Mouse (Mus musculus) bone marrow macrophage, adult 2 months (primary cell): ENCODE data around the gene Fbxo2. TPM values are rescaled to one million over a fixed set of nuclear protein-coding genes. Genes with fewer than 3 reads are reported as not detected.

Experiments
- H3K27ac ChIP-seq: 2 replicates; pipeline ENCODE4 v1.5.1; 2012; ENCODE audit warnings: low read depth, low read length; ENCODE audit not compliant: insufficient read depth
- H3K4me1 ChIP-seq: 2 replicates; pipeline ENCODE4 v1.6.1; 2012; ENCODE audit warnings: low read length; ENCODE audit not compliant: control insufficient read depth, insufficient read depth
- H3K4me3 ChIP-seq: 2 replicates; pipeline ENCODE4 v1.5.1; 2012; ENCODE audit warnings: mild to moderate bottlenecking, low read length, moderate library complexity; ENCODE audit not compliant: insufficient read depth
- CTCF ChIP-seq: IDR thresholded peaks from 2 replicates; pipeline ENCODE4 v1.5.1; 2012; ENCODE audit warnings: low read depth, mild to moderate bottlenecking, low read length, moderate library complexity
- POLR2A ChIP-seq: IDR thresholded peaks from 2 replicates; pipeline ENCODE4 v1.6.1; 2012; ENCODE audit warnings: mild to moderate bottlenecking, low read depth, low read length, borderline replicate concordance
- polyA plus RNA-seq: library from polyadenylated mRNA; stranded (reverse); fragments of >200 nt; gene quantifications from 2 replicates; pipeline ENCODE4 v1.2.4, GENCODE M21; 2012; ENCODE audit not compliant: missing spikeins, insufficient read depth, insufficient read length

The Fbxo2 gene
- polyA plus RNA-seq, 1 experiment: 0.43 TPM

DNA sequence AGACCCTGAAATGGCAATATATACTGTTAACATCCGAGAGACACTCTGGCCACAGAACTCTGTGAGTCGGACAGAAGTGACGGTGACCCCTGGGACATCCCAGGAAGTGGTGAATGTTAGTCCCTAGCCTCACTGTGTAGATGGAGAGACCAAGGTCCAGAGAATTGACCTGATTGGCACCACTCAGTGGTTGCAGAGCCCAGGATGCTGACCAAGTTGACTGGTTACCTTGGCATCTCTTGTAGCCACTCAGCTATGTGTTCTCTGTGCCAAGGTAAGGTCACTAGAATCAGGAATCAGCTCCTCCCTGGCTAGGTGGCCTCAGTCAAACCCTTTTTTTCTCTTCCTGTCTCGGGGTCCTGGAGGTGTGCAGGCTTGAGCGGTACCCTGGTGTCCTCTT, 16.7 kb upstream of the Fbxo2 start:
- Histone ChIP-seq H3K4me1 (peaks cover 3% of the 10 kb centered on the region), H3K4me3 (no peak overlapping the region), H3K27ac (no peak overlapping the region)
- no peak for TF ChIP-seq CTCF
- TF ChIP-seq POLR2A: no peak

DNA sequence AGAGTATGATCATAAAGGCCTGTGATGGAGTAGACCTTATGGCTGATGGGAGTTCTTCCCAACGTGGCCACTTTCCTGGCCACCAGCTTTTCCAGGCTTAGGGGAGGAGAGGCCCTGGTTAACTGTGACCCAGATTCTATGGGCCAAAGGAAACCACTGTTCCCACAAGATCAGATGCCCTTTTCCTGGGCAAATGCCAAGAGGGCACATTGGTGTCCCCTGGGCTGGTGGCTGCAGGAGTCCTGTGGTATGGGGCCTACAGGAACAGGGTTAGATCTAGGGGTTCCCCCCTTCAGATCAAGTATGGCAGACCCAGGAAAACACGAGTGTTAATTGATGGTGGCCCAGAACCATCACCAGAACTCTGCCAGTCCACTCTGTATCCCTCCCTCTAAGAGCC, 12.7 kb upstream of the Fbxo2 start:
- H3K27ac ChIP-seq: no peak overlapping the region
- H3K4me1 ChIP-seq: peaks cover 7% of the 10 kb centered on the region
- H3K4me3 ChIP-seq: no peak overlapping the region
- no peak for TF ChIP-seq CTCF
- no peak for TF ChIP-seq POLR2A

DNA sequence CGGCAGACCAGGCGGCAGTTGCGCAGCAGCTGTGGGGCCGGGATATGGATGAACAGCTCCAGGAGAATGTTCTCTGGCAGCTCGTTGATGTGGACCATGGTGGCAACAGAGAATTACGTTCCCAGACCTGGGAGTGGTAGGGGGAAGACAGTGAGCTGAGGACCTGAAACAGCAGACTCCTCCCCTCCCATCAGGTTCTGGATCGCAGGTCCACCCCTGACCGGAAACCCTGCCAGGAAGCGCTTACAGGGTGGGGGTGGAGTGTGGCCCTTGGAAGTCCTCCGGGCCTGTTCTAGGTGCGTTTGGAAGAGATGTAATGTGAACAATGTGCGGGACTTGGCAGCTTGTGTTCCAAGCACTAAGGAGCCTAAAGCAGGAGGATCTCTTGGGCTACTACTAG, 10.9 kb upstream of the Fbxo2 start:
- peaks cover 7% of the 10 kb centered on the region for H3K4me1 ChIP-seq
- no peak overlapping the region for H3K27ac ChIP-seq
- H3K4me3 ChIP-seq: no peak overlapping the region

DNA sequence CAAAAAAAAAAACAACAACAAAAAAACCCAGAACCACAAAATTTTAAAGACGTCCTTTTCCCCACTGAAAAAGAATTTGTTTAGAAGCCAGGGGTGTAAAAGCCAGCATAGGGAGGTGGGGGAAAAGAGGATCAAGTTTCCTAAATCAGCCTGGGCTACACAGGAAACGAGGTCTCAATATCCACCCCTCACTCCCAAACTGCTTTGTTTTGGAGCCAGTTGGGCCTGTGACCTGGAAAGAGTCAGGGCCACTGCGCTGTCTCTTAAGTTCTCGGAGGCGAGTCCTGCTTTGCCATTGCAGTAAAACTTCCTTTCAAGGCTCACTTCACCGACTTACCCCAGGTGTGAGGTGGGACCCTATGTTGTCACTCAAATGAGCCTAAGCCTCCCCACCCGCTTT, 10.2 kb upstream of the Fbxo2 start:
- TF ChIP-seq CTCF: no peak
- TF ChIP-seq POLR2A: no peak
- H3K4me3 ChIP-seq: no peak overlapping the region
- peaks cover 7% of the 10 kb centered on the region for H3K4me1 ChIP-seq
- H3K27ac ChIP-seq: no peak overlapping the region

More for the DNA sequence above, 10.9 kb upstream of the Fbxo2 start:
- TF ChIP-seq POLR2A (no peak), CTCF (no peak)

DNA sequence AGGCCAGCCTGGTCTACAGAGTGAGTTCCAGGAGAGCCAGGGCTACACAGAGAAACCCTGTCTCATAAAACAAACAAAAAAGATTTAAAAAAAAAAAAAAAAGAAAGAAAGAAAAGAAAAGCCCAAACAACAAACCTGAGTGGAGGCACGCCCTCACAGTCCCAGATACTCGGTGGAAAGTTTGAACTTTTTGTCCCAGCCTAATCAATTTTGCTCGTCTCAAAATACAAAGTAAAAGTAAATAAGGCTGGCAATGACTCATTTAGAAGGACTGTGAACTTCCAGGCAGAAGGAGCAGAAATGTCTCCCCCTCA, 9.5 kb upstream of the Fbxo2 start:
- H3K4me1 ChIP-seq: peaks cover 7% of the 10 kb centered on the region

DNA sequence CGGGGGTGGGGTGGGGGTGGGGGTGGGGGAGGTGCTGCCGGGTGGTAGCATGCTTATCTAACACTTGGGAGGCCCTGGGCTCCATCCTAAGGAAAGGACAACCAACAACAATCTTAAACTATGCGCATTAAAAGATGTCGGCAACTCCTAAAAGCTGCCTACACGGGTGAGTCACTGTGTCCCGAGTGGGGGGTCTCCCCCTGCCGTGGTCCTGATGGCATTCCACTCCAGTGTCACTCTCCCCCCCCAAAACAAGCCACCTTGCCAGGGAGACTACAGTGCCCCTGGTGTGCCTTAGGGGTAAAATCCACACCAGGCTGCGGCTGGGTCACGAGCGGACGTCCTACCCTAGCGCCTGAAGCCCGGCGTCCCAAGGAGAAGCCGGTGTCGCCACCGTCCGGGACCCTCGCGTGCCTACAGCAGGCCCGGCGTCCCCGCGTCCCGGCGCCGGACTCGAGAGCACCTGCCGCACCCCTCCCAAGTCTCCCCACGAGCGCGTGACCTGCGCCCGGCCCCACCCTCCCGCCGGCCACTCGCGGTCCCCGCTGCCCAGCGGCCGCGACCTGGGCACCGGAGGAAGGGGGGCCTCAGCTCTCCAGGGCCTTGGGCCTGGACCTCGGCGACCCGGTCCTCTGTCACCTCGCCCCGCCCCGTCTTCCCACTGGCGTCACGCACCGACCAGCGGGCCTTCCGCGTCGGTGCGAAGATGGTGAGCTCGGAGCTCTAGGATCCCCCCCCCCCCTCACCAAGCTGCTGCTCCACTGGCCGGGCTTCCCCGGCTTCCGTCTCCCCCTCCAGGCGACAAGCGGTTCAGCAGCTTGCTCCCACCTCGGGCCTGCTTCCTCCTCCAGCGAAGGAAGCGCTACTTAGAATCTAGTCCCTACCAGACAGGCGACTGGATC, 8.9 kb upstream of the Fbxo2 start, which contains the start of gene Fbxo6:
Gene Fbxo6 (minus strand): TSS at position 874 of the 902 bp plus-strand sequence.
- Histone ChIP-seq H3K4me3 (peak within 1 kb of the TSS; percentile 76), H3K27ac (peak within 1 kb of the TSS; percentile 66), H3K4me1 (peaks cover 7% of the 10 kb centered on the region)
- TF ChIP-seq CTCF (peak; percentile 18; the same call in 1 of the 2 replicates), POLR2A (no peak)

More for the DNA sequence above, 9.5 kb upstream of the Fbxo2 start:
- Histone ChIP-seq H3K4me3 (peak overlapping the region; percentile 76), H3K27ac (no peak overlapping the region)
- no peak for TF ChIP-seq CTCF
- TF ChIP-seq POLR2A: no peak

DNA sequence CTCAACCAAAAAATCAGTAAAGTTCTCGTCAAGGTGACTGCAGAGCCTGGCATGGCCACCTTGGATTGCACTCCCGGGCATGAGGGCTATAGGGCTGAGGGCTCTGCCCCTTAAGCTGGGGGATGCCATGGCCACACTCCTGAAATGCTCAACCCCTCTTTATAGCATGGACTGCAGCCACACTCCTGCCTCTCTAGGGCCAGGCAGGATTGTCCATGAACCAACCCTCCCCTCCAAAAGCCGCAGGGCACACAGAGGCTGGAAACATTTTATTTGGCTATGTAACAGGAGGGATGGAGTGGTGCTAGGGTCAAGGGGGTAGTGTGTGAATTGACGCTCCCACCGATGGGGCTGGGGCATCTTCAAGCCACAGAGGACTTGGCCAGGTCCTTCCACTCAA, 7.9 kb upstream of the Fbxo2 start:
- H3K4me1 ChIP-seq: peaks cover 7% of the 10 kb centered on the region
- no peak for TF ChIP-seq CTCF
- TF ChIP-seq POLR2A: no peak
- no peak overlapping the region for H3K4me3 ChIP-seq
- no peak overlapping the region for H3K27ac ChIP-seq

DNA sequence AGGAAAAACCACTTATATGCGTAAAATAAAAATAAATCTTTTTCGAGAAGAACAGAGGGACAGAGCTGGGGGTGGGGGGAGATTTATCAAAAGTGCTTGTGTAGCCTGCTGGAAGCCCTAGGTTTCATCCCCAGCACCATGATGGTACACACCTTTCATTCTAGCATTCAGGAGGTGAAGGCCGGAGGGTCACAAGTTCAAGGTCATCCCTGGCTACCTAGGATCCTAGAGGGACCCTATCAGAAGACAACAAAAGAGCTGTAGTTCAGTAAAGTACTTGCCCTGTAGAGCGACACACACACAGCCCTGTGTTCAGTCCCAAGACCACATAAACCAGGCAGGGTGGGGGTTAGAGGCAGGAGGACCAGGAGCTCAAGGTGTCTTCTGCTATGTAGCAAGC, 6.4 kb upstream of the Fbxo2 start:
- H3K4me3 ChIP-seq: no peak overlapping the region
- TF ChIP-seq POLR2A (no peak), CTCF (no peak)
- H3K4me1 ChIP-seq: peaks cover 7% of the 10 kb centered on the region
- H3K27ac ChIP-seq: no peak overlapping the region

DNA sequence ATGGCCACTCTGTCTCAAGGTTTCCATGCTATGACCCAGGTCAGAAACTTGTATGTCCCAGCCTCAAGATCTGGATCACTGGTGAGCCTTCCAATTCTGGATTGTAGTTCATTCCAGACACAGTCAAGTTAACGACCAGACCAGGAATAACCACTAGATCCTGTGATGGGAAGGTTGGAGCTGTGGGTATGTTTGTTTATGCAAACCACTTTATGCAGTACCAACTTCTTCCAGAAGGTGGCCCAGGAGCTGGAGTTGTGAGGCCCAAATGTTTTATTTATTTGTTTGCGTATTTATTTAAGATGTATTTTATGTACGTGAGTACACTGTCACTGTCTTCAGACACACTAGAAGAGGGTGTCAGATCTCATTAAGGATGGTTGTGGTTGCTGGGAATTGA, 5.4 kb upstream of the Fbxo2 start:
- Histone ChIP-seq H3K4me3 (no peak overlapping the region), H3K4me1 (peaks cover 8% of the 10 kb centered on the region), H3K27ac (no peak overlapping the region)
- TF ChIP-seq CTCF: no peak
- no peak for TF ChIP-seq POLR2A
